Mouse (Mus musculus): ENCODE measurements at regions not wholly inside any gene's neighbourhood (a gene's known extent, or its start where the extent isn't known, plus 50 kb on each side); places are given as distances from the start of the nearest gene placed in this dataset.

DNA sequence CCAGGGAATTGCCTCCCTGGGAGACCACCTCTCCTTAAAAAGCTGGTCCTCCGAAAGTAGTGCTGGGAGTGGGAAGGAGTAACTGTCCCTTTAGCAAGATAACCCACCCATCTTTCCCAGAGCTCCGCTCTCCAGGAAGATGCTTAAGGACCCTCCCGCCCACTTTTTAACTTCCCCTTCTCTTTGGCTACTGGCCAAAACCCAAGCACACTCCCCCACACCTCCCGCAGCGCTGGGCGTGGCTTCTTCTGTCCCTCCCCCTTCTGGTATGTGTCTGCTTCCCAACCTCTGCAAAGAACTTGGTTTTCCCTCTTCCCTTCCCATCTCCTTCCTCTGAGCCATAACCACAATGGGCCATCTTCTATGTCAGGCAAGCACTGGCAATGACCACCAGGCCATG lies 85.4 kb downstream of the Rpap3 start:
- WGBS = 67% methylated on average over 6 of the region's 6 CpGs
- peaks cover 7% of the 10 kb centered on the region; the same call in 1 of the 2 replicates for H3K4me1 ChIP-seq (replicated peaks)
- no peaks in the 10 kb centered on the region for H3K9me3 ChIP-seq
- H3K4me2 ChIP-seq = no peak overlapping the region
- H3K4me3 ChIP-seq = no peak overlapping the region
- H3K27ac ChIP-seq (replicated peaks) = no peak overlapping the region
- ATAC-seq (ENCODE audit: low read depth) = no peak
- no peaks in the 10 kb centered on the region for H3K27me3 ChIP-seq
- H3K9ac ChIP-seq = no peak overlapping the region
- no peaks in the 10 kb centered on the region for H3K36me3 ChIP-seq

- WGBS = 87% methylated on average over 7 of the region's 7 CpGs
Measured at GRCm38 (mm10) chr15:97619764-97620163, 85.9 kb downstream of the Rpap3 start.

DNA sequence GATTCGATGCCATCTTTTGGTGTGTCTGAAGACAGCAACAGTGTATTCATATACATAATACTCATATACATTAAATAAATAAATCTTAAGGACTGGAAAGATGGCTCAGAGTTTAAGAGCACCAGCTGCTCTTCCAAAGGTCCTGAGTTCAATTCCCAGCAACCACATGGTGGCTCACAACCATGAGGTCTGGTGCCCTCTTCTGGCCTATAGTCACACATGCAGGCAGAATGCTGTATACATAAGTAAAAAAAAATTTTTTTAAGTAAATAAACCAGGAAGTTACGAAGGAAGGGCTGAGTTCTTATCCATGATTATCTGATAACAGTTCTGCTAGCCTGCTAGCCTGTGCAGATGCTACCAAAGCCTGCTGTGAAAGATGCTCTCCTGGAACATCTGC lies 93.3 kb downstream of the Rpap3 start:
- WGBS = 85% methylated on average over 2 of the region's 2 CpGs

More at GRCm38 (mm10) chr15:97619764-97620163, 85.9 kb downstream of the Rpap3 start:
- ATAC-seq (ENCODE audit: low read depth) = no peak
- no peak overlapping the region for H3K4me3 ChIP-seq
- H3K36me3 ChIP-seq = no peaks in the 10 kb centered on the region
- no peaks in the 10 kb centered on the region for H3K9me3 ChIP-seq
- H3K9ac ChIP-seq = no peak overlapping the region
- H3K27ac ChIP-seq (replicated peaks) = no peak overlapping the region
- no peaks in the 10 kb centered on the region for H3K27me3 ChIP-seq
- peaks cover 7% of the 10 kb centered on the region; the same call in 1 of the 2 replicates for H3K4me1 ChIP-seq (replicated peaks)
- no peak overlapping the region for H3K4me2 ChIP-seq

GRCm38 (mm10) chr15:97610767-97611166 lies 94.9 kb downstream of the Rpap3 start:
- 0 out of 2 replicates have a peak, but pooled peaks cover 2% of the 10 kb centered on the region for H3K9me3 ChIP-seq
- WGBS = 86% methylated on average over 4 of the region's 4 CpGs
- ATAC-seq (ENCODE audit: low read depth) = no peak
- no peak overlapping the region for H3K4me3 ChIP-seq
- H3K9ac ChIP-seq = no peak overlapping the region
- H3K27me3 ChIP-seq = no peaks in the 10 kb centered on the region
- H3K4me2 ChIP-seq = no peak overlapping the region
- H3K27ac ChIP-seq (replicated peaks) = no peak overlapping the region
- no peaks in the 10 kb centered on the region for H3K36me3 ChIP-seq
- peaks cover 22% of the 10 kb centered on the region for H3K4me1 ChIP-seq (replicated peaks)

More for the DNA sequence above, 93.3 kb downstream of the Rpap3 start:
- Histone ChIP-seq H3K9me3 (0 out of 2 replicates have a peak, but pooled peaks cover 2% of the 10 kb centered on the region), H3K9ac (no peak overlapping the region), H3K27ac (replicated peaks) (no peak overlapping the region), H3K4me2 (no peak overlapping the region), H3K36me3 (no peaks in the 10 kb centered on the region), H3K4me3 (no peak overlapping the region), H3K4me1 (replicated peaks) (peaks cover 9% of the 10 kb centered on the region), H3K27me3 (no peaks in the 10 kb centered on the region)
- no peak for ATAC-seq (ENCODE audit: low read depth)

DNA sequence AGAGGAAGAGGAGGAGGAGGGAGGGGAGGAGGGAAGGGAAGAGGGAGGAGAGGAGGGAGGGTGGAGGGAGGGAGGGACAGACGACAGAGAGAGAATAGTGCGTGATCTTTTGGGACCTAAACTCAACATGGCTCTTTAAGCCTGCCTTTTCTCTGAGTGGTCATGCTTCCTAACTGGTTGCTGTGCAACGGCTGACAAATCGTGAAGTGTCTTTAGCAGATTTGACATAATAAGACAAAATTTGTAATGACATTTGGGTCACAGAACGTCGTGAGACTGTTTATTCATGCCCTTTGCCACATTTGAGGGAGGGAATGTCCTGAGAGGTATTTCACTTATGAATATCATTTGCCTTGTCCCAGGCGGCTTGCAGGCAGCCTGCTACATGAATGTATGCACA lies 96.1 kb downstream of the Rpap3 start:
- H3K9ac ChIP-seq = no peak overlapping the region
- no peak overlapping the region for H3K4me2 ChIP-seq
- no peak overlapping the region for H3K4me3 ChIP-seq
- H3K9me3 ChIP-seq = 0 out of 2 replicates have a peak, but pooled peaks cover 2% of the 10 kb centered on the region
- H3K4me1 ChIP-seq (replicated peaks) = peaks cover 22% of the 10 kb centered on the region
- H3K27me3 ChIP-seq = no peaks in the 10 kb centered on the region
- H3K27ac ChIP-seq (replicated peaks) = no peak overlapping the region
- ATAC-seq (ENCODE audit: low read depth) = no peak
- H3K36me3 ChIP-seq = no peaks in the 10 kb centered on the region
- 71% methylated on average over 7 of the region's 7 CpGs for WGBS

DNA sequence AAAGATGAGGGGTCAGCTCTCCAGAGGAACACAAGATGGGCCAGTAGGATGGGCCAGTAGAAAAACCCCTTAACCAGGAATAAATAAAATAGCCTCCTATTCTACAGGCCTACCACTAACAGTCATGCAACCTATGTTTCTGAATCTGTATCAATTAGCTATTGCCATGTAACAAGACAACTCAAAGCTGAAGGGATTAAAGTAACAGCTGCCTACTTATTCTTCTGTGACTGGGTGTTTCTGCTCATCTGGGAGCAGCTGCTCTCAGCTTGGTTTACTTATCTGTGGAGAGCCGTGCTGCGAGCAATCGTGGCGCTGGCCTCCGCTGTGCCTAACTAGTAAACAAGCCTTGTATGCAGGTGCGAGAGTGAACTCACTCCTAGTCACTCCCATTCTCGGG lies 97.0 kb downstream of the Rpap3 start:
- Histone ChIP-seq H3K4me2 (no peak overlapping the region), H3K4me3 (no peak overlapping the region), H3K9ac (no peak overlapping the region), H3K36me3 (no peaks in the 10 kb centered on the region), H3K27ac (replicated peaks) (no peak overlapping the region; the same call in 1 of the 2 replicates), H3K27me3 (no peaks in the 10 kb centered on the region), H3K9me3 (0 out of 2 replicates have a peak, but pooled peaks cover 2% of the 10 kb centered on the region), H3K4me1 (replicated peaks) (peaks cover 22% of the 10 kb centered on the region)
- WGBS = 85% methylated on average over 7 of the region's 7 CpGs
- no peak for ATAC-seq (ENCODE audit: low read depth)

DNA sequence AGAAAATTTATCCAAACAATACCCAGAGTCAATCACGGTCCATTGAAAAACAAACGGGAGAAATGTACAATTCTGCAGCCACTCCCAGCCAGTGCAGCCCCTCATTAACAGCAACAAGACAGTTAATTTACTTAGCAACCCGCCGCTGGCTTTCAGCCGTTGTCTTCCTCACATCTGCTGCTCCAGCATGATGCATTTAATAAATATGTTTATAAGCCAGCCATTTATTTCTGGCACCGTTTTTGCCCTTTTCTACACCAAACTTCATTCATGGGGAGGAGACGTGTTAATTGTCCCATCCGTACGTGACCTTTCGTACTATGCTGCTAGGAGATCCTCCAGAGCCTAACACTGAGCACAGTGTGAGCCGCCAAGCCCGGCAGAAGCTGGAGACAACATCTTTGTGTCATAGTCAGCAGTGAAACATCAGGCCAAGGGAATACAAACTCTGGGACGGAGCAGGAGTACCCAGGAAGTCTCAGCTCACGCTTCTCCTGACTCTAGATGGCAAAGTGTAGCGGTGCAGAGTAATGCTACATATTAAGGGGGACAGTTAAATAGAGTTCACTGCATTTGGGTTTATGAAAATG lies 97.9 kb downstream of the Rpap3 start:
- WGBS = 42% methylated on average over 15 of the region's 15 CpGs
- 0 out of 2 replicates have a peak, but pooled peaks cover 2% of the 10 kb centered on the region for H3K9me3 ChIP-seq
- H3K4me3 ChIP-seq = peak overlapping the region; percentile 40
- peak overlapping the region; percentile 69 for H3K4me2 ChIP-seq
- 0 out of 2 replicates have a peak, but pooled peaks have one; percentile 29 for ATAC-seq (ENCODE audit: low read depth)
- H3K36me3 ChIP-seq = no peaks in the 10 kb centered on the region
- H3K9ac ChIP-seq = peak overlapping the region; percentile 77
- peaks cover 22% of the 10 kb centered on the region for H3K4me1 ChIP-seq (replicated peaks)
- H3K27ac ChIP-seq (replicated peaks) = peak overlapping the region; percentile 98
- H3K27me3 ChIP-seq = no peaks in the 10 kb centered on the region

- Histone ChIP-seq H3K27me3 (no peaks in the 10 kb centered on the region), H3K4me3 (peak overlapping the region; percentile 40), H3K9ac (peak overlapping the region; percentile 77), H3K9me3 (0 out of 2 replicates have a peak, but pooled peaks cover 2% of the 10 kb centered on the region), H3K4me2 (peak overlapping the region; percentile 69), H3K36me3 (no peaks in the 10 kb centered on the region), H3K4me1 (replicated peaks) (peaks cover 22% of the 10 kb centered on the region), H3K27ac (replicated peaks) (peak overlapping the region; percentile 98)
- 4% methylated on average over 25 of the region's 25 CpGs for WGBS
- peak; percentile 92 for ATAC-seq (ENCODE audit: low read depth)
Measured at GRCm38 (mm10) chr15:97606630-97607381, 98.8 kb downstream of the Rpap3 start.

- peak overlapping the region; percentile 69 for H3K4me2 ChIP-seq
- peak overlapping the region; percentile 98 for H3K27ac ChIP-seq (replicated peaks)
- H3K9me3 ChIP-seq = 0 out of 2 replicates have a peak, but pooled peaks cover 2% of the 10 kb centered on the region
- H3K27me3 ChIP-seq = no peaks in the 10 kb centered on the region
- peaks cover 22% of the 10 kb centered on the region for H3K4me1 ChIP-seq (replicated peaks)
- no peaks in the 10 kb centered on the region for H3K36me3 ChIP-seq
- peak overlapping the region; percentile 77 for H3K9ac ChIP-seq
- H3K4me3 ChIP-seq = peak overlapping the region; percentile 40
- 39% methylated on average over 6 of the region's 6 CpGs for WGBS
- peak; percentile 34 for ATAC-seq (ENCODE audit: low read depth)
Measured at GRCm38 (mm10) chr15:97606232-97606629, 99.4 kb downstream of the Rpap3 start.

DNA sequence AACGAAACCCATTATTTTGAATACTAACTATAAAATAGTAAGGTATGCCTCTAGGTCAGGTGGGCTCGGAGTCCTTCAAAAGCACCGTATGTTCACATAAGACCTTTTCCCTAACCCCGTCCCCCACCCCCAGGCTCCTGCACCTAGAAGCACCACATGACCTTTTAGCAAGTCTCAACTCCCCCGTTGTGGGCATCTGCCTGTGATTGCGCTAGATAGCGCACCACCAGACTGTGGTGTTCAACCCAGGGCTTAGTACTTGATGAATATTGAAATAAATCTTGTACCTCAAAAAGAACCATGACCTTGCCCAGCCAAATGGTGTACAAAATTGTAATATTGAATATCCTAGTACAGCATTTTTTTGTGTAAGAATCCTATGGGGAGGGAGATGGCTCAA lies 99.8 kb downstream of the Rpap3 start:
- H3K27me3 ChIP-seq = no peaks in the 10 kb centered on the region
- 90% methylated on average over 7 of the region's 7 CpGs for WGBS
- H3K27ac ChIP-seq (replicated peaks) = peak overlapping the region; percentile 98
- H3K9ac ChIP-seq = no peak overlapping the region
- peaks cover 22% of the 10 kb centered on the region for H3K4me1 ChIP-seq (replicated peaks)
- no peak overlapping the region for H3K4me3 ChIP-seq
- no peak for ATAC-seq (ENCODE audit: low read depth)
- no peak overlapping the region for H3K4me2 ChIP-seq
- 0 out of 2 replicates have a peak, but pooled peaks cover 2% of the 10 kb centered on the region for H3K9me3 ChIP-seq
- H3K36me3 ChIP-seq = no peaks in the 10 kb centered on the region

- ATAC-seq (ENCODE audit: low read depth) = no peak
- Histone ChIP-seq H3K27ac (replicated peaks) (no peak overlapping the region), H3K9ac (no peak overlapping the region), H3K36me3 (no peaks in the 10 kb centered on the region), H3K4me1 (replicated peaks) (peaks cover 22% of the 10 kb centered on the region), H3K9me3 (0 out of 2 replicates have a peak, but pooled peaks cover 2% of the 10 kb centered on the region), H3K4me2 (no peak overlapping the region), H3K27me3 (no peaks in the 10 kb centered on the region), H3K4me3 (no peak overlapping the region)
- WGBS = 51% methylated on average over 6 of the region's 6 CpGs
Measured at GRCm38 (mm10) chr15:97603492-97603891, 102.1 kb downstream of the Rpap3 start.

- H3K4me3 ChIP-seq = no peak overlapping the region
- H3K27me3 ChIP-seq = no peaks in the 10 kb centered on the region
- WGBS = 63% methylated on average over 8 of the region's 8 CpGs
- H3K9ac ChIP-seq = no peak overlapping the region
- no peaks in the 10 kb centered on the region for H3K36me3 ChIP-seq
- H3K27ac ChIP-seq (replicated peaks) = no peak overlapping the region
- H3K9me3 ChIP-seq = no peaks in the 10 kb centered on the region
- H3K4me1 ChIP-seq (replicated peaks) = peaks cover 25% of the 10 kb centered on the region
- no peak for ATAC-seq (ENCODE audit: low read depth)
- no peak overlapping the region for H3K4me2 ChIP-seq
Measured at GRCm38 (mm10) chr15:97598270-97598669, 107.4 kb downstream of the Rpap3 start.

Data from neural tube, embryonic 13.5 days (tissue).